Mouse (Mus musculus) limb, embryonic 14.5 days (tissue): ENCODE measurements around the gene Pmepa1. TPM values are rescaled to one million over a fixed set of nuclear protein-coding genes. Genes with fewer than 3 reads are reported as not detected.

Experiments used
- ATAC-seq: fragments of 200-750 bp; cut with Nextera tagmentation; 2 replicates; pipeline ENCODE4 v1.8.0; 2017; ENCODE audit warnings: low read depth, moderate number of reproducible peaks, moderate TSS enrichment; ENCODE audit not compliant: low FRiP score
- DNase-seq: peaks from one replicate; pipeline ENCODE4 v3.0.0-alpha.2; 2015; ENCODE audit warnings: low spot score
- H3K27ac ChIP-seq: fragments of 300-500 bp; sonication (generic); replicated peaks from 2 replicates; pipeline ENCODE4 v1.5.1; 2014; ENCODE audit warnings: low read depth, mild to moderate bottlenecking, low read length, moderate library complexity, mixed read lengths
- H3K27me3 ChIP-seq: fragments of 300-500 bp; sonication (generic); 2 replicates; pipeline ENCODE4 v1.6.1; 2014; ENCODE audit warnings: low read length, mixed read lengths; ENCODE audit not compliant: control insufficient read depth, insufficient read depth
- H3K36me3 ChIP-seq: fragments of 300-500 bp; sonication (generic); 2 replicates; pipeline ENCODE4 v1.6.1; 2014; ENCODE audit warnings: mild to moderate bottlenecking, low read length, moderate library complexity, mixed read lengths; ENCODE audit not compliant: control insufficient read depth, insufficient read depth
- H3K4me1 ChIP-seq: fragments of 300-500 bp; sonication (generic); 2 replicates; pipeline ENCODE4 v1.6.1; 2014; ENCODE audit warnings: antibody characterized with exemption, low read length, mixed read lengths; ENCODE audit not compliant: control insufficient read depth, insufficient read depth
- H3K4me2 ChIP-seq: fragments of 300-500 bp; sonication (generic); replicated peaks from 2 replicates; pipeline ENCODE4 v1.6.1; 2014; ENCODE audit warnings: low read depth, mild to moderate bottlenecking, low read length, moderate library complexity; ENCODE audit not compliant: severe bottlenecking
- H3K4me3 ChIP-seq: fragments of 300-500 bp; sonication (generic); replicated peaks from 2 replicates; pipeline ENCODE4 v1.5.1; 2014; ENCODE audit warnings: low read length
- H3K9ac ChIP-seq: fragments of 300-500 bp; sonication (generic); 2 replicates; pipeline ENCODE4 v1.6.1; 2014; ENCODE audit warnings: mild to moderate bottlenecking, low read depth, low read length, moderate library complexity; ENCODE audit not compliant: severe bottlenecking
- H3K9me3 ChIP-seq: fragments of 300-500 bp; sonication (generic); 2 replicates; pipeline ENCODE4 v1.6.1; 2016; ENCODE audit warnings: low read length; ENCODE audit not compliant: control insufficient read depth
- POLR2A ChIP-seq: fragments of 200-500 bp; IDR thresholded peaks from 2 replicates; pipeline ENCODE4 v1.8.0; 2012; ENCODE audit warnings: inconsistent platforms, mild to moderate bottlenecking, moderate library complexity, borderline replicate concordance; ENCODE audit not compliant: insufficient read depth, insufficient read length; ENCODE audit errors: extremely low read depth
- WGBS: fragments of 180-500 bp; shearing (Covaris S2); extraction: QIAGEN DNeasy Blood & Tissue Kit; methylation state at CpG from one replicate; pipeline ENCODE4 v1.1.7; 2014; 5-methylcytosine and 5-hydroxymethylcytosine counted together
- polyA plus RNA-seq, 2 experiments: library from polyadenylated mRNA; depleted of rRNA in 1 of 2; stranded (reverse) in 1 of 2; unstranded in 1 of 2; fragments of >200 nt; fragmentation: Nextera tagmentation in 1 of 2; extraction: Ambion mirVana in 1 of 2; gene quantifications; 2 replicates each; pipeline versions ENCODE4 v1.2.1 to v1.2.3; 2012 to 2014

Gene Pmepa1
- polyA plus RNA-seq, 2 experiments: 10.2 to 41.0 TPM

- 79% methylated on average over 11 of the region's 11 CpGs for WGBS
- 0 out of 2 replicates have a peak, but pooled peaks cover 7% of the 10 kb centered on the region for H3K4me1 ChIP-seq
- no peak overlapping the region for H3K4me3 ChIP-seq
- no peak overlapping the region for H3K27ac ChIP-seq
- no peaks in the 10 kb centered on the region for H3K36me3 ChIP-seq
- DNase-seq (no peak), ATAC-seq (no peak)
- no peak for TF ChIP-seq POLR2A
- no peak overlapping the region for H3K9ac ChIP-seq
- H3K4me2 ChIP-seq: no peak overlapping the region
- no peaks in the 10 kb centered on the region for H3K9me3 ChIP-seq
- no peaks in the 10 kb centered on the region for H3K27me3 ChIP-seq
Observed at GRCm38 (mm10) chr2:173180721-173181388, 95.5 kb downstream of the Pmepa1 start.

DNA sequence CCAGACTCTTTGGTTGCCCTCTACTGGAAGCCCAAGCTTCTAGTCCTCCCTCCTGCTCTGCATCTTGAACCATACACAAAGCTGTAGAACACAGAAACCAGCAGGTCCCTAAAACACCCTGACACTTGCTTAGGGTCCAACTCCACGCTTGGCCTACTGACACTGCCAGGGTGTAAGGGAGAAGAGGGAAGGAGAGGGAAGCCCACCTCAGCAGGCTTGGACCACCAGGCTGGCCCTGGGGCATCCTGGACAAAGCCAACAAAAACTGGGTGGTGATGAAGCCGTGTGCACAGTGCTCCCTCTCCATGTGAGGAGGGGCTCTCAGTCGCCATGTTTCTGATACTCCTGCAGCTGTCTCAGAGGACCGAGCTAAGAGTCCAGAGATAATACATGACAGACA, 96.3 kb downstream of the Pmepa1 start:
- no peak overlapping the region for H3K4me3 ChIP-seq
- no peak for TF ChIP-seq POLR2A
- no peak for ATAC-seq
- no peak overlapping the region for H3K9ac ChIP-seq
- H3K4me1 ChIP-seq: 0 out of 2 replicates have a peak, but pooled peaks cover 7% of the 10 kb centered on the region
- 0 out of 2 replicates have a peak, but pooled peaks cover 3% of the 10 kb centered on the region for H3K9me3 ChIP-seq
- WGBS: 77% methylated on average over 4 of the region's 4 CpGs
- H3K27me3 ChIP-seq: no peaks in the 10 kb centered on the region
- no peaks in the 10 kb centered on the region for H3K36me3 ChIP-seq
- H3K27ac ChIP-seq: no peak overlapping the region
- no peak overlapping the region for H3K4me2 ChIP-seq
- no peak for DNase-seq

DNA sequence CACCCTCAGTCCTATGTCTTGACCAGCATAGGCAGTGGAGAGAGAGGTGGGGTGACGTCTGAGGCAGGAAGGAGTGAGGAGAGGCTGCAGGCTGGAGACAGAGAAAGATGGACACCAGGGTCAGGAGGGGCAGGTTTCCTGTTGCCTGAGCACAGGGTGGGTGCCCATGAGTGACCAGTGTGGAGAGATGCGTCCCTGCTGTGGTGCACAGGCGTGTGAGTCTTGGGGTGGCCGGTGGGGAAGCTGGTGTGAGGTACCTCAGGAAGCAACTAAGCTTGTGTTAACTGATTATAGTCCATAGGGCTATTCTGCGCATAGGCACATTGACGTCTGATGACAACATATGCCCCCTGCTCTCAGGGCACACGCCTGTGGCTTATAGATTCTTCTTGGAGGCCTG, 97.3 kb downstream of the Pmepa1 start:
- DNase-seq: no peak
- TF ChIP-seq POLR2A: no peak
- H3K27ac ChIP-seq: no peak overlapping the region
- H3K4me2 ChIP-seq: no peak overlapping the region
- ATAC-seq: no peak
- WGBS: 84% methylated on average over 7 of the region's 7 CpGs
- H3K9me3 ChIP-seq: 0 out of 2 replicates have a peak, but pooled peaks cover 3% of the 10 kb centered on the region
- no peaks in the 10 kb centered on the region for H3K36me3 ChIP-seq
- no peak overlapping the region for H3K4me3 ChIP-seq
- H3K4me1 ChIP-seq: peaks cover 15% of the 10 kb centered on the region
- no peaks in the 10 kb centered on the region for H3K27me3 ChIP-seq
- H3K9ac ChIP-seq: no peak overlapping the region

DNA sequence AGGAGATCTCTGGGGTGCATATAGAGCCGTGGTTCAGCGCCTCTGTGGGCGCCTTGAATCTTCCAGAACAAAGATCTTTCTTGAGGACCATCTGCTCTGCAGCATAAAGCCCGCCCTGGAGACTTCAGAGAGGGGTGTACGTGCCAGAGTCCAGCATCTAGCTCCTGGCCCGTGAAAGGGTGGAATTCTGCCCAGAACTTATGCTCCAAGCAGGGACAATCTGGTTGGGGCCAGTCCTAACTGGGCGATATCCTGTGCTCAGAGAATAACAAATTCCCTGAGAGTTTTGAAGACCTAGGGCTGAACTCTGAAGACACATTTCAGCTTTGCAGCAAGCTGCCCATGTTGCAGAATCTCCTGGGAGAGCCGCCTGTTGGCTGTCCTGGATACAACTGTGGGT, 98.4 kb downstream of the Pmepa1 start:
- H3K9ac ChIP-seq: no peak overlapping the region
- WGBS: 81% methylated on average over 8 of the region's 8 CpGs
- DNase-seq: no peak

GRCm38 (mm10) chr2:173177481-173177880, 98.9 kb downstream of the Pmepa1 start:
- WGBS: 81% methylated on average over 5 of the region's 5 CpGs
- H3K9me3 ChIP-seq: 0 out of 2 replicates have a peak, but pooled peaks cover 3% of the 10 kb centered on the region
- no peak overlapping the region for H3K9ac ChIP-seq

More for the DNA sequence above, 98.4 kb downstream of the Pmepa1 start:
- Histone ChIP-seq H3K27me3 (no peaks in the 10 kb centered on the region), H3K4me1 (peaks cover 20% of the 10 kb centered on the region), H3K4me2 (no peak overlapping the region), H3K36me3 (no peaks in the 10 kb centered on the region), H3K27ac (no peak overlapping the region), H3K4me3 (no peak overlapping the region), H3K9me3 (0 out of 2 replicates have a peak, but pooled peaks cover 3% of the 10 kb centered on the region)
- no peak for ATAC-seq
- no peak for TF ChIP-seq POLR2A

GRCm38 (mm10) chr2:173175703-173176102, 100.6 kb downstream of the Pmepa1 start:
- ATAC-seq (no peak), DNase-seq (no peak)
- no peak for TF ChIP-seq POLR2A
- H3K4me1 ChIP-seq: peaks cover 36% of the 10 kb centered on the region
- no peaks in the 10 kb centered on the region for H3K27me3 ChIP-seq
- no peak overlapping the region for H3K27ac ChIP-seq
- 95% methylated on average over 5 of the region's 5 CpGs for WGBS
- H3K9me3 ChIP-seq: 0 out of 2 replicates have a peak, but pooled peaks cover 3% of the 10 kb centered on the region
- H3K4me2 ChIP-seq: no peak overlapping the region
- no peak overlapping the region for H3K4me3 ChIP-seq
- H3K36me3 ChIP-seq: no peaks in the 10 kb centered on the region
- H3K9ac ChIP-seq: no peak overlapping the region

More at GRCm38 (mm10) chr2:173177481-173177880, 98.9 kb downstream of the Pmepa1 start:
- TF ChIP-seq POLR2A: no peak
- ATAC-seq (no peak), DNase-seq (no peak)
- H3K4me1 ChIP-seq: peaks cover 24% of the 10 kb centered on the region
- H3K4me2 ChIP-seq: no peak overlapping the region
- no peaks in the 10 kb centered on the region for H3K27me3 ChIP-seq
- H3K4me3 ChIP-seq: no peak overlapping the region
- no peaks in the 10 kb centered on the region for H3K36me3 ChIP-seq
- H3K27ac ChIP-seq: no peak overlapping the region
